Comparison of ENCODE assay signal across 26 mouse cellular contexts in genomic region chr3:61400823-61401387, GRCm38 (mm10). TPM values are rescaled to one million over a fixed set of nuclear protein-coding genes. Genes with fewer than 3 reads are reported as not detected.
A peak's percentile ranks its signal among the peaks of the same experiment; 100 is the strongest.
DNase-seq lines count a peak whose midpoint lies in the region; ATAC-seq and TF ChIP-seq lines count a peak whose summit lies in the region.
"Had no signal": no experiment of that assay in that cellular context is flagged by ENCODE, and none has a peak within 500 bp of the region (broad histone marks: within the 10 kb centered on the region; RNA-seq: fewer than 3 reads in every experiment).

No protein-coding gene starts in this region.

- CTCF ChIA-PET in Patski (lab: Charles Lee): no interaction called here

- ATAC-seq in embryonic facial prominence, embryonic 14.5 days (ENCODE audit: low read depth): no peak
- no peak for ATAC-seq in heart, embryonic 13.5 days (ENCODE audit: extremely low read depth, insufficient number of reproducible peaks, low FRiP score, low TSS enrichment)
- no peak for ATAC-seq in heart, embryonic 11.5 days (replicated peaks; ENCODE audit: insufficient number of reproducible peaks, low FRiP score, low TSS enrichment)
- peak; percentile 55 for ATAC-seq in Patski
- ATAC-seq: forebrain, embryonic 16.5 days; intestine, postnatal 0 days had no signal

- H3K27me3 ChIP-seq in embryonic facial prominence, embryonic 14.5 days (replicated peaks; ENCODE audit: control insufficient read depth, insufficient read depth, low read length): no peaks in the 10 kb centered on the region
- H3K27me3 ChIP-seq in embryonic facial prominence, embryonic 10.5 days (replicated peaks; ENCODE audit: low read depth, poor library complexity, severe bottlenecking): no peaks in the 10 kb centered on the region
- no peaks in the 10 kb centered on the region for H3K27me3 ChIP-seq in heart, embryonic 13.5 days (replicated peaks)
- H3K27me3 ChIP-seq in heart, embryonic 11.5 days (ENCODE audit: control insufficient read depth, insufficient read depth, low read length): no peaks in the 10 kb centered on the region
- no peaks in the 10 kb centered on the region for H3K27me3 ChIP-seq in Patski
- H3K27me3 ChIP-seq: embryonic facial prominence, embryonic 15.5 days; limb, embryonic 12.5 days; liver, embryonic 15.5 days; lung, embryonic 15.5 days had no signal

- H3K27ac ChIP-seq in embryonic facial prominence, embryonic 14.5 days (replicated peaks; ENCODE audit: low read depth, low read length): no peak overlapping the region
- H3K27ac ChIP-seq in embryonic facial prominence, embryonic 10.5 days (replicated peaks): no peak overlapping the region
- H3K27ac ChIP-seq in heart, embryonic 13.5 days (replicated peaks): peak overlapping the region; percentile 24; the same call in 1 of the 2 replicates
- H3K27ac ChIP-seq in heart, embryonic 11.5 days (ENCODE audit: low read depth, low read length): no peak overlapping the region
- H3K27ac ChIP-seq: embryonic facial prominence, embryonic 15.5 days; hindbrain, embryonic 14.5 days; limb, embryonic 12.5 days; liver, embryonic 15.5 days; lung, embryonic 15.5 days had no signal

- H3K36me3 ChIP-seq in embryonic facial prominence, embryonic 14.5 days (ENCODE audit: control insufficient read depth, insufficient read depth, low read length): no peaks in the 10 kb centered on the region
- no peaks in the 10 kb centered on the region for H3K36me3 ChIP-seq in embryonic facial prominence, embryonic 10.5 days (replicated peaks)
- no peaks in the 10 kb centered on the region for H3K36me3 ChIP-seq in heart, embryonic 13.5 days
- H3K36me3 ChIP-seq in heart, embryonic 11.5 days (ENCODE audit: control insufficient read depth, insufficient read depth, low read length): no peaks in the 10 kb centered on the region
- H3K36me3 ChIP-seq: embryonic facial prominence, embryonic 15.5 days; G1E; limb, embryonic 12.5 days; liver, embryonic 15.5 days; lung, embryonic 15.5 days had no signal

- H3K9ac ChIP-seq in embryonic facial prominence, embryonic 14.5 days (ENCODE audit: low read depth, low read length): no peak overlapping the region
- H3K9ac ChIP-seq in heart, embryonic 13.5 days: no peak overlapping the region
- no peak overlapping the region for H3K9ac ChIP-seq in heart, embryonic 11.5 days (ENCODE audit: low read depth, low read length)
- H3K9ac ChIP-seq: embryonic facial prominence, embryonic 15.5 days; hindbrain, embryonic 14.5 days; limb, embryonic 12.5 days; liver, embryonic 15.5 days; lung, embryonic 15.5 days had no signal

- POLR2A ChIA-PET in Patski (lab: Charles Lee): no interaction called here

- H3K4me1 ChIP-seq in embryonic facial prominence, embryonic 14.5 days (ENCODE audit: control insufficient read depth, insufficient read depth, low read length): no peaks in the 10 kb centered on the region
- peaks cover 3% of the 10 kb centered on the region; the same call in 1 of the 2 replicates for H3K4me1 ChIP-seq in embryonic facial prominence, embryonic 10.5 days
- H3K4me1 ChIP-seq in heart, embryonic 13.5 days: peaks cover 5% of the 10 kb centered on the region; the same call in 1 of the 2 replicates
- H3K4me1 ChIP-seq in heart, embryonic 11.5 days (ENCODE audit: control insufficient read depth, insufficient read depth, low read length): no peaks in the 10 kb centered on the region
- H3K4me1 ChIP-seq: embryonic facial prominence, embryonic 15.5 days; limb, embryonic 12.5 days; liver, embryonic 15.5 days; lung, embryonic 15.5 days had no signal

- H3K9me3 ChIP-seq in embryonic facial prominence, embryonic 14.5 days (ENCODE audit: control insufficient read depth, low read length): no peaks in the 10 kb centered on the region
- H3K9me3 ChIP-seq in embryonic facial prominence, embryonic 10.5 days: no peaks in the 10 kb centered on the region
- no peaks in the 10 kb centered on the region for H3K9me3 ChIP-seq in heart, embryonic 13.5 days
- no peaks in the 10 kb centered on the region for H3K9me3 ChIP-seq in heart, embryonic 11.5 days (replicated peaks; ENCODE audit: control insufficient read depth, low read length)
- H3K9me3 ChIP-seq: embryonic facial prominence, embryonic 15.5 days; G1E; limb, embryonic 12.5 days; liver, embryonic 15.5 days had no signal

- no peak for TF ChIP-seq CTCF in Patski (IDR thresholded peaks at IDR 0.05)

- in situ Hi-C loops in Patski (cut with MboI; ENCODE audit: low pct_unique_long_range_greater_than_20kb): no loop called here

- peak; percentile 20 for DNase-seq in embryonic facial prominence, embryonic 14.5 days (ENCODE audit: low spot score)
- DNase-seq in embryonic facial prominence, embryonic 10.5 days (ENCODE audit: low spot score): no peak
- no peak for DNase-seq in Patski (ENCODE audit: low read depth, low spot score)
- peak; percentile 16 for DNase-seq in fibroblast of lung, adult 2 months (ENCODE audit: low read depth)
- no peak for DNase-seq in layer of hippocampus, adult 18-20 months (ENCODE audit: low spot score in 2 of 2)
- DNase-seq in cerebellum, adult 9-10 months: no peak
- DNase-seq: adrenal gland, postnatal 25 days; cerebellum, adult 9-11 months; gastrocnemius, postnatal 10 days; kidney, postnatal 14 days; right cerebral cortex, postnatal 25 days; spleen, adult 18-20 months; thymus, postnatal 25 days had no signal

- no peak overlapping the region for H3K4me2 ChIP-seq in embryonic facial prominence, embryonic 14.5 days (ENCODE audit: low read depth, low read length)
- no peak overlapping the region for H3K4me2 ChIP-seq in heart, embryonic 13.5 days
- no peak overlapping the region for H3K4me2 ChIP-seq in heart, embryonic 11.5 days
- H3K4me2 ChIP-seq: embryonic facial prominence, embryonic 15.5 days; hindbrain, embryonic 14.5 days; limb, embryonic 12.5 days; liver, embryonic 15.5 days; lung, embryonic 15.5 days had no signal

- 39% methylated on average over 1 of the region's 1 CpGs for WGBS in embryonic facial prominence, embryonic 14.5 days
- 68% methylated on average over 1 of the region's 1 CpGs for WGBS in embryonic facial prominence, embryonic 10.5 days
- 26% methylated on average over 1 of the region's 1 CpGs for WGBS in heart, embryonic 13.5 days
- WGBS in heart, embryonic 11.5 days (ENCODE audit: insufficient replicate concordance): 39% methylated on average over 1 of the region's 1 CpGs

- H3K4me3 ChIP-seq in embryonic facial prominence, embryonic 14.5 days (ENCODE audit: low read depth, low read length): no peak overlapping the region
- H3K4me3 ChIP-seq in embryonic facial prominence, embryonic 10.5 days: no peak overlapping the region
- no peak overlapping the region for H3K4me3 ChIP-seq in heart, embryonic 13.5 days
- no peak overlapping the region for H3K4me3 ChIP-seq in heart, embryonic 11.5 days (ENCODE audit: low read depth, low read length)
- H3K4me3 ChIP-seq: embryonic facial prominence, embryonic 15.5 days; limb, embryonic 12.5 days; liver, embryonic 15.5 days; lung, embryonic 15.5 days had no signal

RNA-seq across cellular contexts. Expression of gene B430305J03Rik, which starts 35.2 kb away (rescaled TPM):
- not detected in 2 replicates for polyA plus RNA-seq in embryonic facial prominence, embryonic 14.5 days (2014; fragmentation: Nextera tagmentation; extraction: Ambion mirVana)
- not detected in 2 replicates for polyA plus RNA-seq in embryonic facial prominence, embryonic 10.5 days (2016; fragmentation: Nextera tagmentation; extraction: Ambion mirVana)
- polyA plus RNA-seq in heart, embryonic 13.5 days (2015; fragmentation: Nextera tagmentation; extraction: Ambion mirVana): not detected in 2 replicates
- polyA plus RNA-seq in heart, embryonic 11.5 days (2014; fragmentation: Nextera tagmentation; extraction: Ambion mirVana): not detected in 2 replicates
- polyA plus RNA-seq in Patski (2021): 3.2 TPM
- 1 to 10 TPM; 3.1 TPM for total RNA-seq in layer of hippocampus, adult 18-20 months (2021)
- polyA plus RNA-seq: embryonic facial prominence, embryonic 15.5 days; forebrain, embryonic 16.5 days; heart, postnatal 0 days; hindbrain, embryonic 14.5 days; intestine, postnatal 0 days; kidney, embryonic 14.5 days; limb, embryonic 12.5 days; liver, embryonic 15.5 days; lung, embryonic 15.5 days; stomach, embryonic 16.5 days had no signal

RNA-seq across cellular contexts. Expression of gene Rap2b, which starts 39.5 kb away (rescaled TPM):
- 15.7 and 16.5 TPM in 2 replicates for polyA plus RNA-seq in embryonic facial prominence, embryonic 14.5 days (2014; fragmentation: Nextera tagmentation; extraction: Ambion mirVana)
- polyA plus RNA-seq in embryonic facial prominence, embryonic 10.5 days (2016; fragmentation: Nextera tagmentation; extraction: Ambion mirVana): 10.3 and 11.0 TPM in 2 replicates
- 6.0 and 6.7 TPM in 2 replicates for polyA plus RNA-seq in heart, embryonic 13.5 days (2015; fragmentation: Nextera tagmentation; extraction: Ambion mirVana)
- polyA plus RNA-seq in heart, embryonic 11.5 days (2014; fragmentation: Nextera tagmentation; extraction: Ambion mirVana): 7.4 and 7.5 TPM in 2 replicates
- 8.1 TPM for polyA plus RNA-seq in Patski (2021)
- 10 to 100 TPM; 41.9 to 44.7 TPM for total RNA-seq in layer of hippocampus, adult 18-20 months (2021)

Comparison
In these comparisons a context has a peak if more than half of its experiments do, and no peak if none do; other contexts are left out.
1. DNase-seq: peak in embryonic facial prominence, embryonic 14.5 days (single experiment) and fibroblast of lung, adult 2 months (single experiment); none in embryonic facial prominence, embryonic 10.5 days (single experiment), Patski (single experiment), layer of hippocampus, adult 18-20 months (0 of 2) and cerebellum, adult 9-10 months (single experiment).